Mouse (Mus musculus) ES-CJ7 (cell line): ENCODE results near the gene Abcf1.
A peak's percentile ranks its signal among the peaks of the same experiment; 100 is the strongest.

Source experiments
- DNase-seq: peaks from one replicate; pipeline ENCODE4 v3.0.0; 2011; ENCODE audit warnings: low read depth, low spot score

Abcf1 gene

DNA sequence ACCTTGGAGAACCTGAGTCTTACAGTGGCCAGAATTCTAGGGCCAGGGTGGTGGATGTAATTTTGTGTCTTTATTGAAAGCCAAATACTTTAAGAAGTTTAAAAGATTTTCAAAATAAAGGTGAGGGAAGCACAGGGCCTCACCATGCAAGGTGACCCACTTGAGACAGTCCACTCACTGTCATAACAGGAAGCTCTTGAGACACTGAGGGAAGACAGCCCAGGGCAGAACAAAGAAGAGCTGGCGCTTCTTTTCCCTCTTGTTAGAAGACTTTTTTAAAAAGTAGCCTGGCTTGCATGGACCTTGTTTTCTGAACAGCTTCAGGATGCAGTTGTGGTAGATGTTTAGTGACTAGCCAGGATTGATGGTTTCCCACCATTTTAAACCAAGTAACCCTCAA, 49.2 kb downstream of the Abcf1 start:
- no peak for DNase-seq

DNA sequence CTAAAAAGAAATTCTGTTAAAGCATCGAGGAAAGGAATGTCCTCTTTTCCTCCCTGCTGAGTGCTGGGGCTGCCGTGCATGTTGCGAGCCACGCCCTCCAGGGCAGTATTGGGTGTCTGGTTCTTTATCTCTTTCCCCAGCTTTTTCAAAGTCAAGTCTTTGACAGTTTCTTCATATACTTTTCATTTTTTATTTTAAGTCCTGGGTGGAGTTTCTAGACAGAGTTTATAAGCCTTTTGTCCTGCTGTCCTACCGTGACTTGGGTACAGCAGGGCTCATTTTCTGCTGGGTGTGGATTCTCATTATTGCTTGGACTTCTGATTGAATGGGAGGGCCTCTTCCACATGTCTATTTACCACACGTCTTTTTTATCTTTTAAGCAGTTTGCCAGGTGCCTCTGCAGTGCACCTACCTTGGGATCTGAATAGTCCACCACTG, 49.7 kb downstream of the Abcf1 start:
- DNase-seq, result no peak

DNA sequence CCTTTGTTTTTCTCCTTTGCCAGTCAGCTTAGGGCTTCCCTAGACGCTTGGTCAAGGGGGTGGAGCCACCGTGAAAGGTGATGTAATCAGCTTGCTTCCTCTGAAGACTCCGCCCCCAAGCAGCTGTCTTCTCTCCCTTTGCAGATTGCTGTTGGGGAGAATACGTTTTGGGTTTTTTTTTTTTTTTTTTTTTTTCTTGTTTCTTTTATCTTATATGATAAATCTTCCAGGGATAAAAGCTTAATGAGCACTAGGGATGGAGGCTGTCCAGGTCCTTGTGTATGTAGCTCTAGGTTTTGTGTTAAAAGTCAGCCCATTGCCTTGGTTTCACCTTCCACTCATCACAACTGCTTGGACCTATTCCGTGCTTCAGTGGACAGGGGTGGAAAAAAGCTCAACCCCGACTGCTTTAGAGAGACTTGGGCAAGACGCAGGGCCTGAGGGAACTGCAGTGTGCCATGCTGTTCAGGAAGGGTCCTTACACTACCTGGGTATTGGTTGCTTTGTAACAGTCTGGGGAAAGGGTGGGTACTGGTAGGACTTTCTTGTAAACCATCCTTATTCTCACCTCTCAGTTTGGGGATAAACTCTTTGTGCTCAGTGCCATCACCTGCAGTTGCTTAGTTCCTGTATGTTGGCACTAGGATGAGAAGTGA, 50.4 kb downstream of the Abcf1 start:
- DNase-seq, result peak; percentile 98

DNA sequence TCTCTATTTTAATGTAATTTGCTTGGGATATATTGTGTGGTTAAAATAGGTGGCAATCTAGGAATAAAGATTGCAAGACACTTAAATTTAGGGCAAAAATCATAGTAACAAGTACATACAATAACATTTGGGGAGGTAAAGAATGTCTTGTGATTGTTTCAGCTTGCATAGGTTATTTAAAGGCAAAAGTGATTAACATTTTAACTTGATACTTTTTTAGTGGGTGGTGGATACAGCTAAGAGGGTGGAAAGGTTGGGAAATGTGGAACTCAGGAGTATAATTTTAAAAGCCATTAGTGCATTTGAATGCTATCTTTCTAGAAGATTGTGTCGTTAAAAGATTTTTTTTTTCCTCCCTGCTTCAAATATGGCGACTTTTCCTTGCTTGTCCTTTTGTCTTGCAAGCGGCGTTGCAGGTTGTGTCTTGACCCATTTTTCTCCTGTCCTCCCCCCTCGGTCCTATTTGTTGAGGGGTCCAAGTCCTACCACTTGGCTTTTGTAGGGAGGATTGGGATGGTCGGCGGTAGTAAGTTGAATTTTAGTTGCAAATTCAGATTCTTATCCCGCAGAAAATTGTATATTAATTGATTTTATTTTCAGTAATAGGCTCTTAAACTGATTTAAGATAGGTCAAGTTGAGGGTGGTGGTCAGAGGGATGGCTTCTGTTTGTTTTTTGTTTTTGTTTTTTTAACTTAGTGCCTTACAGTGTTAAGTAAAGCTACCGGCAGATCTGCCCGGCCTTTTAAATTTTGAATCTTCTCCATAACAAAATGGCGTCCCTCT, 51.1 kb downstream of the Abcf1 start:
- peak; percentile 74 for DNase-seq

DNA sequence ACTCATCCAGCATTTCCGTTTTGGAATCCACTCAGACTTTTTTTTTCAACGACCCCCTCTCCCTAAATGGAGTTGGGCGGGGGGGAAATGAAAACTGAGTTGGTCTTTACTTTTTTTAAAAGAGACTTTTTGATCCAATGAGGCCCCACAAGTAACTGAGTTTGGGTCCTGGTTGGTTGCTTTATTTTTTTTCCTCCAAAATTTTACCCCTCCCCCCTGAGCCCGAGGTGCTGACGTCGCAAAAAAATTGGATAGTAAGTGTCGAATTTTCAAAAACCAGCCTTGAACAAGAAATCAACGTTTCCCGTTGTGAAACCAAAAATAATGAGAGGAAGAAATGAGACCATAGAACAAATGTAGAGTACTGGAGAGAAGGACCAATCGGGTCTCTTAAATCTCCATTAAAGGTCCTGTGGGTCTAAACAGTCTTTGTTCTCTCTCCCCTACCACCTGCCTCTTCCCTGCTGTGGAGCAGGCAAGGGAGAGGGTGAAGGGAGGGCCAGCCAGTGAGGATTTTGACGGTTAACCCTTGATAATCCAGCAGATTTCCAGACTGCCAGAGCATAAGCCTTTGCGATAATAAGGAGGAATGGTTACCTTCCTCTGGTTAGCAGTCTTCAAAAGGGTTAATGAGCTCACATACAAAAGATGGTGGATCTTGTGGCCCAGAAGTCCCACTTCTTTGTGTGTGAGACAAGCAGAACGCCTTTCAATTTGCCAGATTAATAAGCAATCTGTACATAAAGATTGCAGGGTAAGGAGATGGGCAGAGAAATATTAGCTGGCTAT, 51.9 kb downstream of the Abcf1 start:
- DNase-seq, result peak; percentile 71

DNA sequence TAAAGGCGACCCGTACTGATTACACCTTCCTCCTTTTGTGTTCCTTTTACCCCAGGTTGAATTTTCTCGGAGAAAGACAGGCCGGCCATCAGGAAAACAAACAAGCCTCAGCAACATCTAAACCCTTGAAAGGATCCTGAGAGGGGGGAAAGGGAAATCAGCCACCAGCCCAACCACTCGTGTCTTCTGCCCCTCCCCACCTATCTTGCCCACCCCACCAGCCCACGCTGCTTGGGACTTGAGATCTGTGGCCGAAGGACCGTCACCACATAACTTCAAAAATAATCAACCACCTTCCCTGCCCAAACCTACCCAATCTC, 52.5 kb downstream of the Abcf1 start:
- DNase-seq, result no peak

DNA sequence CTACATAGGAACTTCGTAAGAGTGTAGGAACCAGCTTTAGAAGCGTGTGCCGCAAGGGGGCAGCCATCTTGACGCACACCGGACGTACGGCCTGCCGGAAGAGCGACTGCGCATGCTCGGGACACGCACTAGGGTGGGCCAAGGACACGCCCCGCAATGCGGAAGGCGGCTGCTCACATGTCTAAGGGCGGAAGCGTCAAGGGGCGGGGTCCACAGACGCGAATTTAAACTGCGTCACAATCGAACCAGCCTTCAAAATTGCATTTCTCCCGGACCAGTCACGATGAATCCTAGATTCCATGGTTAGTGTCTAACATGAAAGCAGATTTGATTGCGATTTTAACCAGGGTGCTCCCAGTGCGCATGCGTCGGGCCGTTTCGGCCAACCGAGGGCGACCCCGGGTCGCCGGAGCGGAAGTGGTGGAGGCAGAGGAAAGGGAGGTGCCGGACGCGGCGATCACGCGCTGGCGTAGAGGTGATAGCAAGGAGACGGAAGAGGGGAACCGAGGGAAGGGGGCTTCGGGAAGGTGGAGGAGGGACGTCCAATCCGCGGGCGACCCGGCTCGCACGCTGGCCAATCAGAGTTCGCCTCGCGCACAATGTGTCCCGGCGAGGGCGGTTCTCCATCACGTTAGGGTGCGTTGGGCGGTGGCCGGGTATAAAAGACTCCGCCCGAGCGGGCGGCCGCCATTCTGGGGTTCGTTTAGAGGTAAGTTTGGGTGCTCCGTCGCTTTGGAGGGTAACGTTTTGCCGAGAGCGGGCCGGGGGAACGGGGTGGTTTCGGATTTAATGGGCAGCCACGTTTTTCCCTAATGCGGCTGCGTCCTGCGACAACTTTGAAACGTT, 53.0 kb downstream of the Abcf1 start, which contains the start of the genes Mrps18b and Ppp1r10:
Gene Mrps18b, minus strand, starts transcription at position 93 of the 846 bp plus-strand sequence.
Gene Ppp1r10, plus strand, starts transcription at position 138 of the 846 bp plus-strand sequence.
- DNase-seq, result peak; percentile 99

DNA sequence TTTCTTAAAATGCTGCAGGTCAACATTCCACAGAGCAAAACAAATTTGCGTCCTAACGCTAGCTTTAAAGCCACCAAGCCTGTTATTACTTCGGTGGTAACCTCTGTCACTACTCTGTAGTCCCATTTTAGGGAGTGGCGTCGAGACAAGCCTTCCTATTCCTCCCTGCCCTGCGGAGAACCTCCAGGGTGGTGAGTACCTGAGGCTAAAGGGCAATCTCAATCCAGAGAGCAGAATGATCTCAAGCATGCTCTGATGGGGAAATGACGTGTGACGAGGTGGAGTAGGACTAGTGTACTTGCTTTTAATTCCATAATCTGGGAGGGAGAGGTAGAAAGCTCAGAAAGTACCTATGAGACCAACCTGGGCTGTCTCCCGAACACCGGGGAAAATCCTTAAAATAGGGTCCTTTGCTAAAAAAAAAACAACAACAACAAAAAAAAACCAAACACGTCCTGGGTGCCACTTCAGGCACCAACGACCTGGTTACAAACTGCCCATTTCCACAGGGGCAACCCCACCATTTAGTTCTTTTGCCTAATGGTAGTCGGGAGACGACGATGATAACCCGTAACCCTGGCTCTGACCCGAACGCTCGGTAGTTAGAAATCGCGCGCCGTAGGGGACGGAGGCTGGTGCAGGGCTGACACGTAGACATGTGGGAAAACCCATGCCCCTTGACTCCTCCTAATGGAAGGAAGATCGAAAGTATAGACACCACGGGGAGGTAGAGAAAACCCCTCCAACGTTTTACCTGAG, 53.8 kb downstream of the Abcf1 start:
- DNase-seq, result peak; percentile 58

DNA sequence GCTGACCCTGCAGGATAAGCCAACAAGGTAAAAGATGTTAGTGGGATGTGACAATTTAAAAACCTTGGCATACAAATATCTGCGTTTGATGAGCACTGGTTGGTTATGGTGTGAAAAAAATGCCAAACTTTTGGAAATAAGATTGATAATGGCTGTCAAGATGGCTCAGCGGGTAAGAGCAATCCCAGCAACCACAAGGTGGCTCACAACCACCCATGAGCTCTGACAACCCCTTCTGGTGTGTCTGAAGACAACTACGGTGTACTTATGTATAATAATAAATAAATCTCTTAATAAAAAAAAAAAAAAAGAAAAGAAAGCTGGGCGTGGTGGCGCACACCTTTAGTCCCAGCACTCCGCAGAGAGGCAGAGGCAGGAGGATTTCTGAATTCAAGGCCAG, 54.6 kb downstream of the Abcf1 start:
- DNase-seq, result no peak

DNA sequence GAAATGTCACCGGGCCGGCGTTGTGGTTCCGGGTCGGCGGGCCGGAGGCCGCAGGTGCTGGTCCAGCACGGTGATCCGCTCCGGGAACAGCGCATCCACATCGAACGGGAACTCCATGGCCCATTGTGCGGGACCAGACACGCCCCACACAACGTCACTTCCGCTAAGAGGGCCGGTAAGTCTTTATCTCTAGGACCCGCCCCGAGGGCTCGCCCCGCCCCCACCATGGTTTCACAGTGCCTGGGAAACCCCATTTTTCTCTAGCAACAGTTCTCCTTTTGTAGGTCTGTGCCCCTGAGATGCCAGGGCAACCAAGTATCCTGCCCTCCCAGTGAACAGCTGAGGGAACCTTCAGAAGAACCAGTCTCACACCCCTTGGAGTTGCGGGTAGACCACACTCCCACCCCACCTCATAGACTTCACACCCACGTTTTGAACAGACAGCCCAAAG, 59.6 kb downstream of the Abcf1 start, which contains the start of gene Atat1:
Gene Atat1, minus strand, starts transcription at position 157 of the 451 bp plus-strand sequence.
- peak; percentile 91 for DNase-seq

DNA sequence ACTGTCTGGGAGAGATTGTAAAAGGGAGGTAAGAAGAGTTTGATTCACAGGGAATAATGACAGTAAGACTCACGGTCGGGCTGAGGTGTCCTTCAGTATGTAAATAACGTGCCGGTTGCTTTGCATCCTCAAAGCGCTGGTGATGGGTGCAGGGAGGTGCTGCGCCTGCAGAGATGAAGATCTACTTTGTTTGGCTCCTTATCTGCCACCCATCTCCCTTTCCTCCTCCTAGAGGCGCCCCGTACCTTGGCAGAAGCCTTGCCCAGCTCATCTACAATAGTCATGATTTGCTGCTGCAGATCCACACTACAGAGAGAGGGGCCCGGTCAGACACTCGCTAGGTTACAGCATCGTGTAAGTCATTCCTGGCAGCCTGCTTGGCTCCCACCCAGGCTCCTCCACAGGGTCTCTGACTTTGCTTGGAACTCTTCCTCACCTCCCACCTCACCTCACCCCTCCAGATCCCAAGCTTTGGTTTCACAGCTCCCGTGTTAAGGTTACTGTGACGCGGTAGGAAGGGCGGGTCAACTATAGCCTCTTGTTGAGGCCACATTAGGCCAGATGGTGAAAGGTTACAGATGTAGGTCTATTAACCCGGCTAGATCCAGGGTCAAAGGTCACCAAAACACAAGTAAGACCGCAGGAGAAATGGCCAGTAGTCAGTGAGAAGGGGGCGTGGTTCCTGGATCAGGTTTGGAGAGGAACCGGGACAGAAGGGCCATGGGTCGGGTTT, 60.2 kb downstream of the Abcf1 start:
- DNase-seq, result no peak

DNA sequence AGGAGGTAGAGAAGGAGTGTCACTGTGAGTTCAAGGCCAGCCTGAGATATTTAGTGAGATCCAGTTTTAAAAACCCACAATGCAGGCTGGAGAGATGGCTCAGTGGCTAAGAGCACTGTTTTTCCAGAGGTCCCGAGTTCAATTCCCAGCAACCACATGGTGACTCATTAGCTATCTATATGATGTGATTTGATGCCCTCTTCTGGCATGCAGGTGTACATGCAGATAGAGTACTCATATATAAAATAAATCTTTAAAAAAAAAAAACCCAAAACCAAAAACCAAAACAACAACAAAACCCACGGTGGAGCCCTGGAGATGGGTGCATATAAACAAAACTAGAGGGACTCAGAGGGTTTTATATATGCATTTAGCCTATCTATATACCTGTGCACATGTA, 62.0 kb downstream of the Abcf1 start:
- no peak for DNase-seq
